Mouse (Mus musculus): ENCODE results near the gene Pinlyp.

DNA sequence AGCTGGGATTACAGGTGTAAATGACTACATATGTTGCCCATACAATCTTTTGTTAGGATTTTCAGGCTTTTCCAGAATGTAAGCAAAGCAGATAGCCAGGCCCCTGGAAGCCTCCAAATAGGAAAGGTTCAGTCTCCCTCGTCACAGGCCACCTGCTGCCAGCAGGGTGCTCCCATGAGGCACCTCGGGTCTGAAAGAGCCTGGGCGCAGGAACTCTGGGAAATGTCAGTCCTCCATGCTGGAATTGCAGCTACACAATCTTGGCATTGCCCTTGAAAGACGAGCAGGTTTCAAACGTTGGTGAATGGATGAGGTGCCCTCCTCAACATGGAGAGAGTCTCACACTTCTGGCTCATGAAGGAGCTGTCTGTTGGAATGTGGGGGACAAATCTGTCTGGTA, 7.8 kb downstream of the Pinlyp start:
- TF ChIP-seq GATA1 (IDR thresholded peaks at IDR 0.05; ENCODE audit: borderline replicate concordance, low read length) (no peak), FLI1 (IDR thresholded peaks at IDR 0.05; ENCODE audit: low read length) (no peak)

All from megakaryocyte, embryonic 14.5 days (primary cell).